Mouse (Mus musculus) adrenal gland, postnatal 4 days (tissue): ENCODE results near the gene Tent4a. TPM values are rescaled to one million over a fixed set of nuclear protein-coding genes. Genes with fewer than 3 reads are reported as not detected.

Experiments
- DNase-seq, 2 experiments: peaks; one replicate each; pipeline ENCODE4 v3.0.0; 2021 to 2022; ENCODE audit warnings: low spot score in 2 of 2, mixed read lengths in 2 of 2
- total RNA-seq, 2 experiments: library from RNA; stranded (reverse); gene quantifications; 2 replicates each; pipeline ENCODE4 v1.2.3; 2021

Gene Tent4a
- total RNA-seq, 2 experiments from 2014 or later, result 26.2 to 28.3 TPM

DNA sequence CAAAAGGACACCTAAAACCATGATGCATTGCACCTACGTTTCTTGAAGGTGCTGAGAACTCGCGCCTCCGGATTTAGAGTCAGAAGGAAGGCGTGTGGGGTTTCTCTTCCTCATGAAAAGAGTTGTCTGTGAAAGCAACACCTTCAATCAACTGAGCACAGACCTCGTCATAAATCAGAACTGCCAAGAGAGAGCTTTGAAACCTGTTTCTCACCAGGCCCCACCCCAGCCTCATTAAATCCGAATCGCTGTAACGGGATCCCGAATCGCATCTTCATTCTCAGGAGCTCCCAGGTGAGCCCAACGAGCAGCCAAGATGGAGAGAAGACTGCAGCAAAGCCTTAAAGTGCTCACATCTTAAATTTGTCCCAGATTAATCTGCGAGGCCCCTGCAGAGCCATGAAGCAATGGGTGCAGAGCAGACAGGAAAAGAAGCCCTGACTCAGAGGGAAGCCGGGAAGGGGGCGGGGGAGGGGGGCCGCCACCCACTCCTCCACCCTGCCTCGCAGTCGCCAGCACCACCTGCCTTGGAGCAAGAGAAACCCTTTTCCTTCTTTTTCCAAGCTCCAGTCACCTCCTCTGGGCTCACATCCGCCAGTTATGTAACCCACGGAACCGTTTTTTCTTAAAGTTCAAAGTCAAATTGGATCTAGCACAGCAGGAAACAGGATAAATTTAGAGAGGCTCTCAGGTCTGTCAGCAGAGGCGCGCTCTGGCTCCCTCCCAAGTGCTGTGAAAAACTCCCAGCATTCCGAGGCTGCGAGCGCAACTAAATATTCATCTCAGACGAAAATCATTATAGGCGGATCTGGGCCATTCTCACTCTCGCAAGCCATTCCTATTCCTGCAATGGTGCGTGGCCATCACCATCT, 52.5 kb downstream of the Tent4a start:
- DNase-seq, result no peak

DNA sequence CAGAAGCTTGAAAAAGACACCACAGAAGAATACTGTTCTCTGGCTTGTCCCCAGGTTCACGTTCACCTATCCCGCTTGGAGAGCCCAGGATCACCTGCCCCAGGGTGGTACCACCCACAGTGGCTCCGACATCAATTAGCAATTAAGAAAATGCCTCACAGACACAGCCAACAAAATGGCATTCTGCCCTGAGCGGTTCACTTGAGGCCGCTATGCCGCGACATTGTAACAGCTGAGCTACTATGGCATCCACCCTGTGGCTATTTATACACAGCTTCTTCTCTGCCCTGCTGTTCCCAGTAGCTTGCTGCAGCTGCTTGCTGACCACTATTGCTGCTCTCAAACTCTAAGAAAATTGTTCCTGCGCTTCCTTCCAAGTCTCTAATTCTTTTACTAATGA, 53.4 kb downstream of the Tent4a start:
- DNase-seq, result no peak

DNA sequence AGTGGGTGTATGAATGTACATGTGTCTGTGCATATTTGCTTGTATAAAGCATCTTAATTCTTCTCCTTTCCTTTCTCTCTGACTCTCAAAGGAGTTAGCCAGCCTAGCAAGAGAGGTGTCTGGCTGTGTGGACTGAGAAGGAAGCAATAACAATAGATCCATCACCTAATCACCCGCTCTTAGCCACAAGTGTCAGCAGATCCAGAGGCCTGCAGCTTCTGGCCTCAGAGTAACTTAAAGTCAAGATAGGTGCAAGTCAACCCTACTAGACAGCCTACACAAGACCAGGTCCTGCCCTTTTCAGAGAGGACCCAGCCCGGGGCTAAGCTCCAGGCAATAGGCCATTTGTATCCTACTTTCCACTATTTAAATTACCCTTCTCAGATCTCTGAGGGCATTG, 54.5 kb downstream of the Tent4a start:
- no peak for DNase-seq

- DNase-seq, result no peak
Observed at GRCm38 (mm10) chr13:69478703-69479102, 55.7 kb downstream of the Tent4a start.

GRCm38 (mm10) chr13:69460635-69461465, 73.6 kb downstream of the Tent4a start:
- DNase-seq, result peak in 1 of 2 experiments; percentile 37

DNA sequence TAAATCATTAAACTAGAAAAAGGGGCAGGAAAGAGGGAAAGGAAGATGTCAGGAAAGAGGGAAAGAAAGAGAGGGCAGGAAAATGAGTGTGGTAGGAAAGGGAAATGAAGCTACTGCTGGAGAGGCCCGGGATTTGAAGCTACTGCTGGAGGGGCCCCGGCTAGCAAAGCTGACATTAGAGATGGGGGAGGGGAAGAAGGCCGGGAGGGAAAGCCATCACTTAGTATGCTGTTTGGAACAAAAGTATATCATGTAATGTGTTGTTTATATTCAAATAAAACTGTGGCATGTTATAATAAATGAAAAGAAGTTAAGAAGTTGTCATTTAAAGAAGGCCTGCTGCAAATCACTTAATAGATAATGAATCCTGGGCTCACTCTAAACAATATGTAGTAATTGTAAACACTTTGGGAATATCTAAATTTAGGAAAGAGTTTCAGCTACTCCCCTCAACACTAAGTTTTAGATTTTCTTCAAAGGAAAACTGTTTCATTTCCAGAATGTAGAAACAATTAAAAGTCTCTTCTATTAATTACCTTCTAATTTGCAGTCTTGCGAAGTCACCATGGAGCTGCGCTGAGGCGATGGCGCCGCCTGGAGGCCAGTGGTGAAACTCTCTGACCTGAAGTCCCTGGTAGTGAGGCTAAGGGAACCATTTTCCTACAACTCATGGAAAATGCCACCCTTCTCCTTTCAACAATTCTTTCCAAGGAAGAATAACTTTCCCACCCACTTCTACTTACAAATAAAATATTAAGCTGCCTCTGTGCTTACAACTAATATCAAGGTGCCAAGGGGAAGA, 74.6 kb downstream of the Tent4a start:
- no peak for DNase-seq

DNA sequence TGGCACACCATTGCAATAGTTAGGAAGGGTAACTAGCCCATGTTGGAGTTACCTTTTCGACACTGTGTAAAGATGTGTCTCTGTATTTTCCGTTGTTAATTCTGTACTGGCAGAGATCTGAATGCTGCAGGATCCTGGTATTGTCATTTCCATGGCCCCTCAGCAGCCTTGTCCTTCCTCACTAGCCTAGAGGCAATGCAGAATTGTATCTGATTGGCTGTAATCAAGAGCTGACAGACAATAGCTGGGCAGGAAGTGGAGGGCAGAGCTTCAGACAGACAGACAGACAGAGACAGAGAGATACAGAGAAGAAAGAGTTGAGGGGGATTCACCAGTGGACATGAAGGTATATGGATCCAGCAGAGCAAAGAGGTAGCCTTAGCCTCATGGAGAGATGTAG, 75.5 kb downstream of the Tent4a start:
- DNase-seq, result no peak

DNA sequence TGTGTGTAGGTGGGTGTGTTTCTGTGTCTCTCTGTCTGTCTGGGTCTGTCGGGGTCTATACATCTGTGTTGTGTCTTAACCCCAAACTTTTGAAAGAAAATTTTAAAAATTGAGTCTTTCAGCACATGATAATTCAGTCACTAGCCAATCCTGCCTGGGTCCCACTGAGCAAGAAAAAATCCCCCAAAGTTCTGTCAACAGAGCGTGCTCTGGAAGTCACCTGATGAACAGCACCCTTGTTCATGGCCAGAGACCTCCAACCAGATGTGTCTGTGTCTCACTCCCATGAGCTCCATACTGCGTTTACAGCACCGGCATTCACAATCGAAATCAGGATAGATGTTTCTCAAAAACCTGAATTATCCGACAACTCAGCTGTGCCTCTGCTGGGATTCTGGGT, 76.0 kb downstream of the Tent4a start:
- no peak for DNase-seq

- no peak for DNase-seq
Observed at GRCm38 (mm10) chr13:69457105-69457504, 77.3 kb downstream of the Tent4a start.

GRCm38 (mm10) chr13:69456641-69457040, 77.8 kb downstream of the Tent4a start:
- no peak for DNase-seq

DNA sequence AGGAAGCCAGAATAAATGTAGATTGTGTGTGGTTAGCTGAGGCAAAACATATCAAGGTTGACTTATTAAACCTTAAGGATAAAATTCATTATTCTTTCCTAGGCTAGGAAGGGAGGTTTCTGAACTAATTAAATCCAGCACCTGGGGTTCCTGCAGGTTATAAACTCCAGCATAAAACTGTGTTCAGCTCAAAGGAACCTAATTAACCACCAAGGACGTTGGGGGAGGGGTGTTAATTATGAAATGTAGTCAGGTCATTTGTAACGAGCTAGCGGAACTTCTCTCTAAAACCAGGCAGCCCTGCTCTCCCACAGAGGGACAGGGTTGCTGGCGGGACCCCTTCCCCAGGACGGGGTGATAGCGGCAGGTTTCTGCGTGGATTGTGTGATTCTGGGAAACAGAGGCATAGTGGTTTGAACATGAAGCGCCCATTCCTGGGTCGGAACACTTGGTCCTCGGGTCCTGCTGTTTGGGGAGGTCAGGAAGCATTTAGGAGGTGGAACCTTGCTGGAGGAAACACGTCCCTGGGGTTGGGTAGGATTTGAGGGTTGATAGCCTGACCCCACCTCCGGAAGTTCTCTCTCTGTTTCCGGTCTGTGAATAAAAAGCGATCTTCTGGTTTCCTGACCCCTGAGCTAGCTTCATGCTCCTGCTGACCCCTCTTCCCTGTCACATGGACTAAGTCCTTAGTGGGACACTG, 78.8 kb downstream of the Tent4a start:
- DNase-seq, result no peak

Other genes with a start within 250 kb of the Tent4a start
- gene Nsun2, start 871 bp downstream of the Tent4a start, total RNA-seq, result 10 to 100 TPM; 79.0 to 85.1 TPM
- 10 to 100 TPM; 15.7 to 16.2 TPM for gene Srd5a1, start 76.8 kb upstream of the Tent4a start, total RNA-seq
- 1 to 10 TPM; 1.9 to 2.9 TPM for gene Ube2ql1, start 205.3 kb upstream of the Tent4a start, total RNA-seq